Mouse (Mus musculus) embryonic fibroblast, embryonic 13.5 days (primary cell): ENCODE results near the gene Tex29.

Source experiments
- CTCF ChIP-seq: IDR thresholded peaks from 2 replicates; pipeline ENCODE4 v1.5.1; 2011; ENCODE audit warnings: mild to moderate bottlenecking, control low read depth, low read length, moderate library complexity, borderline replicate concordance; ENCODE audit not compliant: insufficient read depth
- POLR2A ChIP-seq: IDR thresholded peaks from 2 replicates; pipeline ENCODE4 v1.6.1; 2011; ENCODE audit warnings: low read depth, mild to moderate bottlenecking, control low read depth, low read length, moderate library complexity

- no peak for TF ChIP-seq CTCF
- no peak for TF ChIP-seq POLR2A
These were observed 18.6 kb upstream of the Tex29 start for GRCm38 (mm10) chr8:11821451-11822206.
